Mouse (Mus musculus): ENCODE data around the gene Fam53b. TPM values are rescaled to one million over a fixed set of nuclear protein-coding genes. Genes with fewer than 3 reads are reported as not detected.

Fam53b gene
- polyA plus RNA-seq, 1 experiment from 2014 or later, result 16.4 TPM

- WGBS, result 93% methylated on average over 7 of the region's 7 CpGs
These were observed 36.6 kb downstream of the Fam53b start for GRCm38 (mm10) chr7:132777117-132777516.

DNA sequence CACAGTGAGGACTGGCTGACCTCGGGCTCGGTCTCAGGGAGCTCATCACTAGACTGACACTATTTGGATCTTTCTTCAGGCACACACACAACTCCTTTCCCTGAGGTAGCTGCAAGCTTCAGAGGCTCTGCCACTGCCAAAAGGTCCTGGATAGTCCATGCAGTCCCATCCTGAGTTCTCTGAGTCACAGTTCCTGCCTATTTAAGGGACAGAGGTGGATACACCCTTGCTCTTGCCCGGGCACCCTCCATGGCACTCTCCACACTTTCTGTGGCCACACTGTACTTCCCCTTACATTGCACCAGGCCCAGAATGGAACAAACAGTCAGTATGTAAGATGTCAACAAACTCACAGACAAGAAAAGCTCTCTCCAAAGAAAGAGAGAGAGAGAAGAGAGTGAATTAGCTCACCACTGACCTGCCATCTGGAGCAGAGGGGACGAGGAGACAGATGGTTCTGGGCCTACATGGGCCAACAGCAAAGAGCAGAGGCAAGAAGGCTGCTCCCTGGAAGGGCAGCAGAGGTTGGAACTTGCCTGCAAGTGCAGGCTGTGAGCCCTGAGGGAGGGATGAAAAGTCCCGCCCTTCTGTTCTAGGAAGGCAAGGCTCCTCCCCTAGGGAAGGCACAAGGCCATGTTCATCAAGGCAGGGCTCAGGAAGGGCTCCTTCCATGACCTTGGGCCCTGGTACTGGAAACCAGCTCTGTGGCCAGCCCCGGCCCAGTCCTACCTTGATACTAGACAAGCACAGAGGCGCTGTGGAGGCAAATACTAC lies 37.2 kb downstream of the Fam53b start:
- H3K36me3 ChIP-seq (ENCODE audit: control insufficient read depth, insufficient read depth), result no peaks in the 10 kb centered on the region; the same call in 1 of the 2 replicates
- H3K4me3 ChIP-seq (ENCODE audit: low read length), result no peak overlapping the region
- H3K9ac ChIP-seq (ENCODE audit: low read length), result no peak overlapping the region; the same call in 1 of the 2 replicates
- no peak overlapping the region for H3K4me2 ChIP-seq (ENCODE audit: low read depth, low read length)
- 85% methylated on average over 7 of the region's 7 CpGs for WGBS
- no peaks in the 10 kb centered on the region for H3K27me3 ChIP-seq (ENCODE audit: control insufficient read depth, insufficient read depth, low read length)
- H3K4me1 ChIP-seq (ENCODE audit: control insufficient read depth, insufficient read depth, low read length), result peaks cover 54% of the 10 kb centered on the region
- H3K27ac ChIP-seq (ENCODE audit: low read length), result no peak overlapping the region; the same call in 1 of the 2 replicates
- no peak for ATAC-seq (replicated peaks; ENCODE audit: extremely low read depth, insufficient read depth, low FRiP score)
- H3K9me3 ChIP-seq (replicated peaks; ENCODE audit: control insufficient read depth, low read length), result no peaks in the 10 kb centered on the region

More at GRCm38 (mm10) chr7:132777117-132777516, 36.6 kb downstream of the Fam53b start:
- Histone ChIP-seq H3K9ac (ENCODE audit: low read length) (no peak overlapping the region), H3K36me3 (ENCODE audit: control insufficient read depth, insufficient read depth) (no peaks in the 10 kb centered on the region; the same call in 1 of the 2 replicates), H3K27ac (ENCODE audit: low read length) (no peak overlapping the region), H3K4me1 (ENCODE audit: control insufficient read depth, insufficient read depth, low read length) (peaks cover 60% of the 10 kb centered on the region), H3K4me3 (ENCODE audit: low read length) (no peak overlapping the region), H3K4me2 (ENCODE audit: low read depth, low read length) (no peak overlapping the region), H3K9me3 (replicated peaks; ENCODE audit: control insufficient read depth, low read length) (no peaks in the 10 kb centered on the region), H3K27me3 (ENCODE audit: control insufficient read depth, insufficient read depth, low read length) (no peaks in the 10 kb centered on the region)
- ATAC-seq (replicated peaks; ENCODE audit: extremely low read depth, insufficient read depth, low FRiP score), result no peak

GRCm38 (mm10) chr7:132775922-132776321 lies 37.8 kb downstream of the Fam53b start:
- Histone ChIP-seq H3K9ac (ENCODE audit: low read length) (no peak overlapping the region), H3K9me3 (replicated peaks; ENCODE audit: control insufficient read depth, low read length) (no peaks in the 10 kb centered on the region), H3K36me3 (ENCODE audit: control insufficient read depth, insufficient read depth) (no peaks in the 10 kb centered on the region; the same call in 1 of the 2 replicates), H3K4me1 (ENCODE audit: control insufficient read depth, insufficient read depth, low read length) (peaks cover 48% of the 10 kb centered on the region), H3K4me3 (ENCODE audit: low read length) (no peak overlapping the region), H3K27me3 (ENCODE audit: control insufficient read depth, insufficient read depth, low read length) (no peaks in the 10 kb centered on the region), H3K4me2 (ENCODE audit: low read depth, low read length) (no peak overlapping the region), H3K27ac (ENCODE audit: low read length) (no peak overlapping the region)
- ATAC-seq (replicated peaks; ENCODE audit: extremely low read depth, insufficient read depth, low FRiP score), result no peak
- 92% methylated on average over 10 of the region's 10 CpGs for WGBS

GRCm38 (mm10) chr7:132775333-132775732 lies 38.4 kb downstream of the Fam53b start:
- H3K9ac ChIP-seq (ENCODE audit: low read length), result no peak overlapping the region
- WGBS, result 54% methylated on average over 5 of the region's 5 CpGs
- H3K4me1 ChIP-seq (ENCODE audit: control insufficient read depth, insufficient read depth, low read length), result peaks cover 42% of the 10 kb centered on the region
- no peaks in the 10 kb centered on the region for H3K27me3 ChIP-seq (ENCODE audit: control insufficient read depth, insufficient read depth, low read length)
- no peak overlapping the region for H3K4me3 ChIP-seq (ENCODE audit: low read length)
- peaks cover under 1% of the 10 kb centered on the region; the same call in 1 of the 2 replicates for H3K36me3 ChIP-seq (ENCODE audit: control insufficient read depth, insufficient read depth)
- H3K4me2 ChIP-seq (ENCODE audit: low read depth, low read length), result no peak overlapping the region
- no peaks in the 10 kb centered on the region for H3K9me3 ChIP-seq (replicated peaks; ENCODE audit: control insufficient read depth, low read length)
- peak overlapping the region; percentile 50 for H3K27ac ChIP-seq (ENCODE audit: low read length)
- peak; percentile 50; the same call in 1 of the 2 replicates for ATAC-seq (replicated peaks; ENCODE audit: extremely low read depth, insufficient read depth, low FRiP score)

DNA sequence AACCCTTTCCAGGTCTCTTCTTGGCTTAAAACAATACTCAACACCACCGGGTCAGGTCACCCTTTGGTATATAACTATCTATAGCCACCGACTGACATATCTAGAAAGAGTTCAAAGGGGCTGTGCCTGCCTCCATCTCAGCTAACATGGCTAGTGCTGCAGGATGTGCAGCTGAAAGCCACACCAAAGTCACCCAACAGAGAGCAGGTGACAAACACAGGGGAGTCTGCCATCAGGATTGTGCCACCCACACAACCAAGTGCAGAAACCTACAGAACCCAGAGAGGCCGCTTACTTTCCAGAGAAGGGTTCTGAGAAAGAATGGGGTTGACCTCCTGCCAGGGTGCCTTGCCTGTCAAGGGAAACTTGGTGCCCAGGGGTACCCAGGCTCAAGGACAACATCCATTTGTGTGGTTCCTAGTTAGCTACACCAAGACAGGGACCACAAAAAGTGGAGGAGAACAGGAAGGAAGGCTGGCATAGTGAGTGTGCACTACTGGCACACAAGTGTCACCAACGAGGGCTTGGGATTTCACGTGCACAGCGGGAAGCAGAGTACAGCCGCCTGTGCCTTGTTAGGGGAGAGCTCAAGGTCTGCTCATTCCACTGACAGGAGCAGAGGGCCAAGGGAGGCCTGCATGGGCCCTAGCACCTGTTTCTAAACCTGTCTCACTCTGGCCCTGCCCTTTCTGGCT lies 40.5 kb downstream of the Fam53b start:
- H3K4me2 ChIP-seq (ENCODE audit: low read depth, low read length), result no peak overlapping the region
- H3K4me1 ChIP-seq (ENCODE audit: control insufficient read depth, insufficient read depth, low read length), result peaks cover 22% of the 10 kb centered on the region
- 78% methylated on average over 7 of the region's 7 CpGs for WGBS

DNA sequence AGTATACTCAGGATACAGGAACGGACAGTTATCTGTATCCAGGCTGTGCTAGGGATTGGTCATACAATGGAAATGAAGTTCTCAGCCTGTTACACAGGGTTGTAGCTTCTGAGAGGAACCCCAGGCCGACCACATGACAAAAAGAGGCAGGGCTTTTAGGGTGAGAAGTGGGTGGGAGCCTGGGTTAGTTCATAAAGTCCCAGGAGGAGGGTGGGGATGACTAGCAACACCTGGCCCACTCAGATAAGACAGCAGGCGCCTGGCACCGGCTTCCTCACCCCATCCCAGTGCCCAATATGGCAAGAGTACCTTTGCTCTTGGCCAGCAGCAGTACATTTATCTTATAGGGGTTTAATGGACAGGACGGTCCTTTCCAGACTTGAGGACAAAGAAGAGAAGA lies 41.2 kb downstream of the Fam53b start:
- H3K27ac ChIP-seq (ENCODE audit: low read length), result 0 out of 2 replicates have a peak overlapping the region, but pooled peaks have one; percentile 20
- no peaks in the 10 kb centered on the region for H3K27me3 ChIP-seq (ENCODE audit: control insufficient read depth, insufficient read depth, low read length)
- H3K4me2 ChIP-seq (ENCODE audit: low read depth, low read length), result no peak overlapping the region
- H3K9ac ChIP-seq (ENCODE audit: low read length), result no peak overlapping the region
- H3K4me1 ChIP-seq (ENCODE audit: control insufficient read depth, insufficient read depth, low read length), result peaks cover 22% of the 10 kb centered on the region
- 67% methylated on average over 5 of the region's 5 CpGs for WGBS
- peaks cover 2% of the 10 kb centered on the region; the same call in 1 of the 2 replicates for H3K36me3 ChIP-seq (ENCODE audit: control insufficient read depth, insufficient read depth)
- H3K4me3 ChIP-seq (ENCODE audit: low read length), result no peak overlapping the region
- H3K9me3 ChIP-seq (replicated peaks; ENCODE audit: control insufficient read depth, low read length), result no peaks in the 10 kb centered on the region
- ATAC-seq (replicated peaks; ENCODE audit: extremely low read depth, insufficient read depth, low FRiP score), result no peak; the same call in 1 of the 2 replicates

More for the DNA sequence above, 40.5 kb downstream of the Fam53b start:
- H3K9me3 ChIP-seq (replicated peaks; ENCODE audit: control insufficient read depth, low read length), result no peaks in the 10 kb centered on the region
- H3K36me3 ChIP-seq (ENCODE audit: control insufficient read depth, insufficient read depth), result peaks cover 2% of the 10 kb centered on the region; the same call in 1 of the 2 replicates
- no peak for ATAC-seq (replicated peaks; ENCODE audit: extremely low read depth, insufficient read depth, low FRiP score)
- no peak overlapping the region for H3K9ac ChIP-seq (ENCODE audit: low read length)
- no peaks in the 10 kb centered on the region for H3K27me3 ChIP-seq (ENCODE audit: control insufficient read depth, insufficient read depth, low read length)
- 0 out of 2 replicates have a peak overlapping the region, but pooled peaks have one; percentile 20 for H3K27ac ChIP-seq (ENCODE audit: low read length)
- H3K4me3 ChIP-seq (ENCODE audit: low read length), result no peak overlapping the region

GRCm38 (mm10) chr7:132768498-132769344 lies 45.0 kb downstream of the Fam53b start:
- H3K9me3 ChIP-seq (replicated peaks; ENCODE audit: control insufficient read depth, low read length), result no peaks in the 10 kb centered on the region
- H3K4me1 ChIP-seq (ENCODE audit: control insufficient read depth, insufficient read depth, low read length), result peaks cover 14% of the 10 kb centered on the region; the same call in 1 of the 2 replicates
- H3K36me3 ChIP-seq (ENCODE audit: control insufficient read depth, insufficient read depth), result peaks cover 2% of the 10 kb centered on the region; the same call in 1 of the 2 replicates
- H3K9ac ChIP-seq (ENCODE audit: low read length), result no peak overlapping the region
- no peaks in the 10 kb centered on the region for H3K27me3 ChIP-seq (ENCODE audit: control insufficient read depth, insufficient read depth, low read length)
- ATAC-seq (replicated peaks; ENCODE audit: extremely low read depth, insufficient read depth, low FRiP score), result no peak
- H3K4me3 ChIP-seq (ENCODE audit: low read length), result no peak overlapping the region
- 80% methylated on average over 12 of the region's 12 CpGs for WGBS
- H3K4me2 ChIP-seq (ENCODE audit: low read depth, low read length), result no peak overlapping the region
- H3K27ac ChIP-seq (ENCODE audit: low read length), result no peak overlapping the region

DNA sequence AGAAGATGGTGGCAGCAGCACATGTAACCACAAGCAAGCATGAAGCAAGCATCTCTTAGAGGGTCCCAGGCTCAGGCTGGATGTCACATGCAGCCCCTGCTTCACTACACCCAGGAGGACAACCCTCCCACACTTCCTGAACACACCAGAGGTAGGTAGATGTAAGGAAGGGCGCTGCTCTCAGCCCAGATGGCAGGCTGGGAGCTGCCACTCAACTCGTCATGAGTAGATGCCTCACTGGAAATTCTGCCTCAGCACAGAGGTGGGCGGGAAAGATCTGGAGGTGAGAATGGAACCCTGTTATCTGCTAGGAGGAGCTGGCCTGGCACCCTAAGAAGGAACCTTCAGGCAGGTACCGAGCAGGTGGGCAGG lies 45.7 kb downstream of the Fam53b start:
- H3K27me3 ChIP-seq (ENCODE audit: control insufficient read depth, insufficient read depth, low read length), result no peaks in the 10 kb centered on the region
- no peaks in the 10 kb centered on the region for H3K9me3 ChIP-seq (replicated peaks; ENCODE audit: control insufficient read depth, low read length)
- no peak overlapping the region for H3K9ac ChIP-seq (ENCODE audit: low read length)
- H3K4me2 ChIP-seq (ENCODE audit: low read depth, low read length), result no peak overlapping the region
- H3K27ac ChIP-seq (ENCODE audit: low read length), result no peak overlapping the region
- no peak overlapping the region for H3K4me3 ChIP-seq (ENCODE audit: low read length)
- ATAC-seq (replicated peaks; ENCODE audit: extremely low read depth, insufficient read depth, low FRiP score), result no peak
- peaks cover 12% of the 10 kb centered on the region; the same call in 1 of the 2 replicates for H3K4me1 ChIP-seq (ENCODE audit: control insufficient read depth, insufficient read depth, low read length)
- peaks cover 2% of the 10 kb centered on the region; the same call in 1 of the 2 replicates for H3K36me3 ChIP-seq (ENCODE audit: control insufficient read depth, insufficient read depth)
- 78% methylated on average over 4 of the region's 4 CpGs for WGBS
